Mouse (Mus musculus): ENCODE results near the gene Tnnt3. TPM values are rescaled to one million over a fixed set of nuclear protein-coding genes. Genes with fewer than 3 reads are reported as not detected.

Gene Tnnt3
- polyA plus RNA-seq, 1 experiment: 0.19 TPM

- no peak overlapping the region for H3K4me3 ChIP-seq (ENCODE audit: insufficient read depth, low read length)
- no peak overlapping the region for H3K27ac ChIP-seq (ENCODE audit: insufficient read depth, low read length)
- H3K4me1 ChIP-seq (ENCODE audit: control insufficient read depth, insufficient read depth, low read length): no peaks in the 10 kb centered on the region
- TF ChIP-seq CTCF (IDR thresholded peaks at IDR 0.05; ENCODE audit: extremely low read depth, insufficient read depth, low read length) (peak; percentile 55; the same call in 1 of the 2 replicates), POLR2A (IDR thresholded peaks at IDR 0.05; ENCODE audit: extremely low read depth, insufficient read depth, low read length) (no peak)
These were observed 861 bp upstream of the Tnnt3 start for GRCm38 (mm10) chr7:142497775-142498174.

- Histone ChIP-seq H3K4me3 (ENCODE audit: insufficient read depth, low read length) (no peak overlapping the region), H3K4me1 (ENCODE audit: control insufficient read depth, insufficient read depth, low read length) (no peaks in the 10 kb centered on the region), H3K27ac (ENCODE audit: insufficient read depth, low read length) (no peak overlapping the region)
- no peak for TF ChIP-seq POLR2A (IDR thresholded peaks at IDR 0.05; ENCODE audit: extremely low read depth, insufficient read depth, low read length)
- no peak for TF ChIP-seq CTCF (IDR thresholded peaks at IDR 0.05; ENCODE audit: extremely low read depth, insufficient read depth, low read length)
These were observed 530 bp downstream of the Tnnt3 start for GRCm38 (mm10) chr7:142499010-142499721.

GRCm38 (mm10) chr7:142500032-142500431, 1.4 kb downstream of the Tnnt3 start:
- H3K27ac ChIP-seq (ENCODE audit: insufficient read depth, low read length): no peak overlapping the region
- H3K4me1 ChIP-seq (ENCODE audit: control insufficient read depth, insufficient read depth, low read length): no peaks in the 10 kb centered on the region
- H3K4me3 ChIP-seq (ENCODE audit: insufficient read depth, low read length): no peak overlapping the region
- no peak for TF ChIP-seq POLR2A (IDR thresholded peaks at IDR 0.05; ENCODE audit: extremely low read depth, insufficient read depth, low read length)
- no peak for TF ChIP-seq CTCF (IDR thresholded peaks at IDR 0.05; ENCODE audit: extremely low read depth, insufficient read depth, low read length)

- H3K27ac ChIP-seq (ENCODE audit: insufficient read depth, low read length): no peak overlapping the region
- no peak overlapping the region for H3K4me3 ChIP-seq (ENCODE audit: insufficient read depth, low read length)
- TF ChIP-seq CTCF (IDR thresholded peaks at IDR 0.05; ENCODE audit: extremely low read depth, insufficient read depth, low read length): no peak
- no peak for TF ChIP-seq POLR2A (IDR thresholded peaks at IDR 0.05; ENCODE audit: extremely low read depth, insufficient read depth, low read length)
- H3K4me1 ChIP-seq (ENCODE audit: control insufficient read depth, insufficient read depth, low read length): no peaks in the 10 kb centered on the region
These were observed 4.6 kb downstream of the Tnnt3 start for GRCm38 (mm10) chr7:142503206-142503605.

GRCm38 (mm10) chr7:142505942-142506341, 7.3 kb downstream of the Tnnt3 start:
- Histone ChIP-seq H3K27ac (ENCODE audit: insufficient read depth, low read length) (no peak overlapping the region), H3K4me1 (ENCODE audit: control insufficient read depth, insufficient read depth, low read length) (no peaks in the 10 kb centered on the region), H3K4me3 (ENCODE audit: insufficient read depth, low read length) (no peak overlapping the region)
- no peak for TF ChIP-seq CTCF (IDR thresholded peaks at IDR 0.05; ENCODE audit: extremely low read depth, insufficient read depth, low read length)
- TF ChIP-seq POLR2A (IDR thresholded peaks at IDR 0.05; ENCODE audit: extremely low read depth, insufficient read depth, low read length): no peak

GRCm38 (mm10) chr7:142506501-142506900, 7.9 kb downstream of the Tnnt3 start:
- no peaks in the 10 kb centered on the region for H3K4me1 ChIP-seq (ENCODE audit: control insufficient read depth, insufficient read depth, low read length)
- H3K4me3 ChIP-seq (ENCODE audit: insufficient read depth, low read length): no peak overlapping the region
- no peak overlapping the region for H3K27ac ChIP-seq (ENCODE audit: insufficient read depth, low read length)
- no peak for TF ChIP-seq CTCF (IDR thresholded peaks at IDR 0.05; ENCODE audit: extremely low read depth, insufficient read depth, low read length)
- no peak for TF ChIP-seq POLR2A (IDR thresholded peaks at IDR 0.05; ENCODE audit: extremely low read depth, insufficient read depth, low read length)

- H3K4me3 ChIP-seq (ENCODE audit: insufficient read depth, low read length): no peak overlapping the region
- no peaks in the 10 kb centered on the region for H3K4me1 ChIP-seq (ENCODE audit: control insufficient read depth, insufficient read depth, low read length)
- H3K27ac ChIP-seq (ENCODE audit: insufficient read depth, low read length): no peak overlapping the region
- TF ChIP-seq POLR2A (IDR thresholded peaks at IDR 0.05; ENCODE audit: extremely low read depth, insufficient read depth, low read length) (no peak), CTCF (IDR thresholded peaks at IDR 0.05; ENCODE audit: extremely low read depth, insufficient read depth, low read length) (no peak)
These were observed 8.8 kb downstream of the Tnnt3 start for GRCm38 (mm10) chr7:142507453-142507852.

GRCm38 (mm10) chr7:142509518-142509917, 10.9 kb downstream of the Tnnt3 start:
- Histone ChIP-seq H3K4me1 (ENCODE audit: control insufficient read depth, insufficient read depth, low read length) (no peaks in the 10 kb centered on the region), H3K4me3 (ENCODE audit: insufficient read depth, low read length) (no peak overlapping the region), H3K27ac (ENCODE audit: insufficient read depth, low read length) (no peak overlapping the region)
- no peak for TF ChIP-seq POLR2A (IDR thresholded peaks at IDR 0.05; ENCODE audit: extremely low read depth, insufficient read depth, low read length)
- TF ChIP-seq CTCF (IDR thresholded peaks at IDR 0.05; ENCODE audit: extremely low read depth, insufficient read depth, low read length): no peak

GRCm38 (mm10) chr7:142510021-142510777, 11.6 kb downstream of the Tnnt3 start:
- Histone ChIP-seq H3K27ac (ENCODE audit: insufficient read depth, low read length) (no peak overlapping the region), H3K4me1 (ENCODE audit: control insufficient read depth, insufficient read depth, low read length) (no peaks in the 10 kb centered on the region), H3K4me3 (ENCODE audit: insufficient read depth, low read length) (no peak overlapping the region)
- TF ChIP-seq CTCF (IDR thresholded peaks at IDR 0.05; ENCODE audit: extremely low read depth, insufficient read depth, low read length) (no peak), POLR2A (IDR thresholded peaks at IDR 0.05; ENCODE audit: extremely low read depth, insufficient read depth, low read length) (no peak)

GRCm38 (mm10) chr7:142514048-142514447, 15.4 kb downstream of the Tnnt3 start:
- TF ChIP-seq CTCF (IDR thresholded peaks at IDR 0.05; ENCODE audit: extremely low read depth, insufficient read depth, low read length) (no peak), POLR2A (IDR thresholded peaks at IDR 0.05; ENCODE audit: extremely low read depth, insufficient read depth, low read length) (no peak)
- no peak overlapping the region for H3K27ac ChIP-seq (ENCODE audit: insufficient read depth, low read length)
- H3K4me1 ChIP-seq (ENCODE audit: control insufficient read depth, insufficient read depth, low read length): no peaks in the 10 kb centered on the region
- no peak overlapping the region for H3K4me3 ChIP-seq (ENCODE audit: insufficient read depth, low read length)

Data from cortical plate, adult 2 months (tissue).